Mouse (Mus musculus): ENCODE measurements around the gene Anxa1.

Anxa1 gene

GRCm38 (mm10) chr19:20370175-20370574 is 20.6 kb downstream of the Anxa1 start:
- DNase-seq = no peak

- no peak for DNase-seq
Measured at GRCm38 (mm10) chr19:20366571-20366970, 24.2 kb downstream of the Anxa1 start.

GRCm38 (mm10) chr19:20366010-20366409 is 24.7 kb downstream of the Anxa1 start:
- DNase-seq = no peak

- no peak for DNase-seq
Measured at GRCm38 (mm10) chr19:20365364-20365763, 25.4 kb downstream of the Anxa1 start.

GRCm38 (mm10) chr19:20364931-20365330 is 25.8 kb downstream of the Anxa1 start:
- no peak for DNase-seq

- DNase-seq = peak; percentile 2
Measured at GRCm38 (mm10) chr19:20363221-20363620, 27.5 kb downstream of the Anxa1 start.

- no peak for DNase-seq
Measured at GRCm38 (mm10) chr19:20361917-20362577, 28.7 kb downstream of the Anxa1 start.

- no peak for DNase-seq
Measured at GRCm38 (mm10) chr19:20358679-20359078, 32.1 kb downstream of the Anxa1 start.

GRCm38 (mm10) chr19:20345317-20345917 is 45.3 kb downstream of the Anxa1 start:
- peak; percentile 61 for DNase-seq

- DNase-seq = no peak
Measured at GRCm38 (mm10) chr19:20344511-20345316, 46.0 kb downstream of the Anxa1 start.

GRCm38 (mm10) chr19:20344052-20344451 is 46.7 kb downstream of the Anxa1 start:
- DNase-seq = no peak

Data from thymus, postnatal 25 days (tissue).